Mouse (Mus musculus) left cerebral cortex, postnatal 4 days (tissue): ENCODE data around the gene Atpif1. TPM values are rescaled to one million over a fixed set of nuclear protein-coding genes. Genes with fewer than 3 reads are reported as not detected.
"Not testable (repeated sequence)": the region's sequence is repeated elsewhere in the genome, so short reads cannot be mapped to it uniquely, and the experiment has no call there.

Source experiments
- DNase-seq: peaks from one replicate; pipeline ENCODE4 v3.0.0-alpha.2; 2022
- intact Hi-C: fragments of 180-260 bp; cut with DNase I; formaldehyde crosslinking; loops from one replicate; pipeline ENCODE4 v1.15.1; 2025
- total RNA-seq, 2 experiments: library from RNA; stranded (reverse); gene quantifications; 2 replicates each; pipeline ENCODE4 v1.2.3; 2021

The Atpif1 gene
- 100 to 1,000 TPM; 652 to 682 TPM for total RNA-seq

GRCm38 (mm10) chr4:132532981-132533916 lies at the start of gene Atpif1:
Atpif1 (minus strand) TSS chr4:132533659.
- intact Hi-C loops, result no loop called here
- DNase-seq, result peak; percentile 96

- intact Hi-C loops, result no loop called here
- no peak for DNase-seq
Measured at GRCm38 (mm10) chr4:132574809-132575347, 41.4 kb upstream of the Atpif1 start.

- intact Hi-C loops, result no loop called here
- DNase-seq, result no peak
Measured at GRCm38 (mm10) chr4:132573327-132573726, 39.9 kb upstream of the Atpif1 start.

GRCm38 (mm10) chr4:132571190-132571589 lies 37.7 kb upstream of the Atpif1 start:
- DNase-seq, result no peak
- intact Hi-C loops, result no loop called here

GRCm38 (mm10) chr4:132569115-132569514 lies 35.7 kb upstream of the Atpif1 start:
- intact Hi-C loops, result no loop called here
- DNase-seq, result no peak

GRCm38 (mm10) chr4:132567361-132567779 lies 33.9 kb upstream of the Atpif1 start:
- DNase-seq, result peak; percentile 59
- intact Hi-C loops, result no loop called here

GRCm38 (mm10) chr4:132565089-132565747 lies 31.8 kb upstream of the Atpif1 start:
- intact Hi-C loops, result no loop called here
- DNase-seq, result peak; percentile 59

- peak; percentile 13 for DNase-seq
- intact Hi-C loops, result no loop called here
Measured at GRCm38 (mm10) chr4:132563965-132564364, 30.5 kb upstream of the Atpif1 start, which contains the start of gene Ptafr. Ptafr (plus strand) TSS chr4:132564067.

GRCm38 (mm10) chr4:132563261-132563660 lies 29.8 kb upstream of the Atpif1 start:
- intact Hi-C loops, result no loop called here
- DNase-seq, result no peak

- intact Hi-C loops, DNase-seq: not testable (repeated sequence)
Measured at GRCm38 (mm10) chr4:132555550-132555949, 22.1 kb upstream of the Atpif1 start.

GRCm38 (mm10) chr4:132554653-132555052 lies 21.2 kb upstream of the Atpif1 start:
- DNase-seq, result no peak
- intact Hi-C loops, result loop anchor here (5.0 kb wide), 1 partner anchor 83 kb away; the partner anchor contains the start of gene Eya3

- intact Hi-C loops, result loop anchor here (5.0 kb wide), 1 partner anchor 83 kb away; the partner anchor contains the start of gene Eya3
- DNase-seq, result no peak
Measured at GRCm38 (mm10) chr4:132554221-132554620, 20.8 kb upstream of the Atpif1 start.

GRCm38 (mm10) chr4:132545851-132546250 lies 12.4 kb upstream of the Atpif1 start:
- DNase-seq, result peak; percentile 56

GRCm38 (mm10) chr4:132542724-132543123 lies 9.3 kb upstream of the Atpif1 start:
- no peak for DNase-seq
- intact Hi-C loops, result no loop called here

More at GRCm38 (mm10) chr4:132545851-132546250, 12.4 kb upstream of the Atpif1 start:
- intact Hi-C loops, result no loop called here

- intact Hi-C loops, result no loop called here
- no peak for DNase-seq
Measured at GRCm38 (mm10) chr4:132541413-132541812, 8.0 kb upstream of the Atpif1 start.

GRCm38 (mm10) chr4:132539481-132539880 lies 6.0 kb upstream of the Atpif1 start:
- intact Hi-C loops, result no loop called here
- DNase-seq, result no peak

- intact Hi-C loops, result no loop called here
Measured at GRCm38 (mm10) chr4:132535406-132536121, 2.1 kb upstream of the Atpif1 start, which contains the start of gene Dnajc8. Dnajc8 (plus strand) TSS chr4:132535550.

GRCm38 (mm10) chr4:132532496-132532895 lies 963 bp downstream of the Atpif1 start:
- no peak for DNase-seq
- intact Hi-C loops, result no loop called here

More at GRCm38 (mm10) chr4:132535406-132536121, 2.1 kb upstream of the Atpif1 start, which contains the start of gene Dnajc8:
- peak; percentile 96 for DNase-seq

GRCm38 (mm10) chr4:132530033-132530804 lies 3.2 kb downstream of the Atpif1 start:
- no peak for DNase-seq
- intact Hi-C loops, result no loop called here
